Mouse (Mus musculus) neural tube, embryonic 13.5 days (tissue): ENCODE measurements around the gene Gse1. TPM values are rescaled to one million over a fixed set of nuclear protein-coding genes. Genes with fewer than 3 reads are reported as not detected.

ENCODE experiments used
- ATAC-seq: fragments of 200-750 bp; cut with Nextera tagmentation; 2 replicates; pipeline ENCODE4 v1.8.0; 2017; ENCODE audit warnings: low read depth, mild to moderate bottlenecking, moderate TSS enrichment, moderate library complexity
- H3K27ac ChIP-seq: fragments of 300-500 bp; sonication (generic); replicated peaks from 2 replicates; pipeline ENCODE4 v1.5.1; 2015; ENCODE audit warnings: moderate library complexity, mild to moderate bottlenecking, inconsistent platforms
- H3K27me3 ChIP-seq: fragments of 300-500 bp; sonication (generic); 2 replicates; pipeline ENCODE4 v1.6.1; 2015; ENCODE audit warnings: mild to moderate bottlenecking, inconsistent platforms
- H3K36me3 ChIP-seq: fragments of 300-500 bp; sonication (generic); 2 replicates; pipeline ENCODE4 v1.6.1; 2015; ENCODE audit warnings: mild to moderate bottlenecking, inconsistent platforms
- H3K4me1 ChIP-seq: fragments of 300-500 bp; sonication (generic); replicated peaks from 2 replicates; pipeline ENCODE4 v1.6.1; 2015; ENCODE audit warnings: inconsistent platforms
- H3K4me2 ChIP-seq: fragments of 300-500 bp; sonication (generic); 2 replicates; pipeline ENCODE4 v1.6.1; 2015; ENCODE audit warnings: inconsistent platforms, mild to moderate bottlenecking, moderate library complexity
- H3K4me3 ChIP-seq: fragments of 300-500 bp; sonication (generic); 2 replicates; pipeline ENCODE4 v1.5.1; 2015; ENCODE audit warnings: mild to moderate bottlenecking, inconsistent platforms
- H3K9ac ChIP-seq: fragments of 300-500 bp; sonication (generic); 2 replicates; pipeline ENCODE4 v1.6.1; 2015; ENCODE audit warnings: moderate library complexity, mild to moderate bottlenecking, inconsistent platforms
- H3K9me3 ChIP-seq: fragments of 300-500 bp; sonication (generic); 2 replicates; pipeline ENCODE4 v1.6.1; 2016; ENCODE audit warnings: inconsistent platforms
- WGBS: fragments of 180-500 bp; shearing (Covaris S2); methylation state at CpG from one replicate; pipeline ENCODE4 v1.1.7; 2015; 5-methylcytosine and 5-hydroxymethylcytosine counted together
- polyA plus RNA-seq: library from polyadenylated mRNA; unstranded; fragments of >200 nt; fragmentation: Nextera tagmentation; extraction: Ambion mirVana; gene quantifications from 2 replicates; pipeline ENCODE4 v1.2.1, GENCODE M21; 2015

Gene Gse1
- polyA plus RNA-seq, 1 experiment from 2014 or later = 17.1 TPM

DNA sequence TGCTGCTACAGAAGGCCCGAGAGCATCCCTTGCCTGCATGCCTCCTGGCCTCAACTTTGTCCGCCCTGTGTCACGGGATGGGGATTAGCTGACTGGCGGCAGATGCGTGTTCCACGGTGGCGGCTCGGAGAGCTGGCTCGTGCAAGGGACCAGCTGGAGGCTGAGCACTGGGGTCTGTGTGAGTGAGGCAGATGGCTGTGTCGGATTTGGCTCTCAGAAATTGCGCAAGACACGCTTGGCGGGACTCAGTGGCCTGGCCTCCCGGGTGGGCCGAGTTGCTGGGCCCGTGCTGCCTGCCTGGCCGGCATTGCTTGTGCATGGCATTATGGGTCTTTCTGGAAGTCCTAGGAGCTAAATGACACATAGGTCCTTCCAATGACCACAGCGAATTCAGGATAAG lies 81.1 kb downstream of the Gse1 start:
- Histone ChIP-seq H3K4me2 (no peak overlapping the region), H3K9ac (peak overlapping the region; percentile 22; the same call in 1 of the 2 replicates)

DNA sequence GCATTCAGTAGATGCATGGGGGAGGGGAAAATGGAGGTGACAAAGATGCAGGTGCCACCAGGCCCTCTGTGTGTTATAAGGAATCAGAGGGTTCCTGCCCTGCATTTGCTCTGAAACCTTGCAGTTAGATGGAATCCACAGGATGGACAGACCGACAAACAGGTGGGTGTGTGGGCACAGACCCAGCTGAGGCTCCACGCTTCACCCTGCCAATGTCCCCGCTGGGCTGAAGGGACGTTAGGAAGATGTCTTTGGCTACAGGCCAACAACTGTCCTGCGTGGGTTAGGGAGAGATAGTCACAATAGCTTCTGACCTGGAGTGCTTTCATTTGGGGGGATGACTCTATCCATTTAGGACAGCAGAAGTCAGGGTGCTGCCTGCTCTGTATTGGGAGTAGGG lies 81.8 kb downstream of the Gse1 start:
- Histone ChIP-seq H3K9me3 (no peaks in the 10 kb centered on the region), H3K4me1 (peaks cover 45% of the 10 kb centered on the region), H3K4me2 (no peak overlapping the region), H3K27ac (peak overlapping the region; percentile 73), H3K27me3 (peaks cover 3% of the 10 kb centered on the region; the same call in 1 of the 2 replicates), H3K4me3 (no peak overlapping the region), H3K9ac (0 out of 2 replicates have a peak overlapping the region, but pooled peaks have one; percentile 22), H3K36me3 (no peaks in the 10 kb centered on the region)
- ATAC-seq = no peak
- 37% methylated on average over 5 of the region's 5 CpGs for WGBS

More for the DNA sequence above, 81.1 kb downstream of the Gse1 start:
- Histone ChIP-seq H3K27ac (peak overlapping the region; percentile 73), H3K36me3 (no peaks in the 10 kb centered on the region), H3K4me1 (peaks cover 51% of the 10 kb centered on the region), H3K4me3 (no peak overlapping the region), H3K9me3 (no peaks in the 10 kb centered on the region), H3K27me3 (peaks cover 3% of the 10 kb centered on the region; the same call in 1 of the 2 replicates)
- peak; percentile 33 for ATAC-seq
- WGBS = 26% methylated on average over 18 of the region's 18 CpGs

DNA sequence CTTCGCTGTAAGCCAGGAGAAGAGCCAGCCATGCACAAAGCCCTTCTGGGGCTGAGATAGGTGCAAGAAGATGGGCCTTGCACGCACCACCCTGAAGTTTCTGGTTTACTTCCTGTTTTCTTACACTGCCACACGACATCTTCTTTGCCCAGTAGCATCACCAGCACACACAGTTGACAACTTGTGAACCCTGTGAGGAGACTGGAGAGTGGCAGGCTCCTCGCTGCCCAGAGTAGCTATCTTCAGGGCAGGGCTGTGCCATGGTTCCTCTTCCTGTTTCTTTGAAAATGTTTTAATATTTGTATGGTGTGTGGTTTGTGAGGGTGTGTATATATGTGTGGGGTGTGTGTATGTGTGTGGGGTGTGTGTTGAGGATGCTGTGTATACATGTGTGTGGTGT lies 84.2 kb downstream of the Gse1 start:
- Histone ChIP-seq H3K27me3 (peaks cover 3% of the 10 kb centered on the region; the same call in 1 of the 2 replicates), H3K4me1 (peaks cover 41% of the 10 kb centered on the region), H3K9me3 (no peaks in the 10 kb centered on the region), H3K4me3 (no peak overlapping the region), H3K27ac (no peak overlapping the region), H3K9ac (no peak overlapping the region), H3K36me3 (no peaks in the 10 kb centered on the region), H3K4me2 (no peak overlapping the region)
- WGBS = 85% methylated on average over 4 of the region's 4 CpGs
- ATAC-seq = no peak

DNA sequence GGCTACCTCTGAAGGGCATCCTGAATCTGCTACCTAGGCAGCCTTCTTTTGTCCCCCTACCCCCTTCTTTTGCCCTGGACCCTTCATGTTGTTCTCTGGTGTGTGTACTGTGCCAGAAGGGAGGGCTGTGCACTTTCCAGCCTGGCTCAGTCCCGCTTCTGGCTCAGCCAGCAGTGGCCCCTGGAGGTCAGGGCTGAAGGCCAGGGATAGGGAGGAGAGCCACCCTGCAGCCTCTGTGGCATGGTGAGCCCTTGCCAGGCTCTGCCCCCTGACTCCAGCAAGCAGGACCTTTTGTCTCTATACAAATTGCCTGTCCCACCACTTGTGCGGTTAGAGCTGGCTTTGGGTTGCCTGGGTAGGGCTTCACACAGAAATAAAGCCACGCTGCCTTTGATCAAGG lies 85.4 kb downstream of the Gse1 start:
- no peak for ATAC-seq
- H3K27ac ChIP-seq = no peak overlapping the region
- 68% methylated on average over 3 of the region's 3 CpGs for WGBS
- peaks cover 41% of the 10 kb centered on the region for H3K4me1 ChIP-seq
- H3K9ac ChIP-seq = no peak overlapping the region
- no peaks in the 10 kb centered on the region for H3K9me3 ChIP-seq
- H3K36me3 ChIP-seq = no peaks in the 10 kb centered on the region
- peaks cover 3% of the 10 kb centered on the region; the same call in 1 of the 2 replicates for H3K27me3 ChIP-seq
- no peak overlapping the region for H3K4me2 ChIP-seq
- H3K4me3 ChIP-seq = no peak overlapping the region

DNA sequence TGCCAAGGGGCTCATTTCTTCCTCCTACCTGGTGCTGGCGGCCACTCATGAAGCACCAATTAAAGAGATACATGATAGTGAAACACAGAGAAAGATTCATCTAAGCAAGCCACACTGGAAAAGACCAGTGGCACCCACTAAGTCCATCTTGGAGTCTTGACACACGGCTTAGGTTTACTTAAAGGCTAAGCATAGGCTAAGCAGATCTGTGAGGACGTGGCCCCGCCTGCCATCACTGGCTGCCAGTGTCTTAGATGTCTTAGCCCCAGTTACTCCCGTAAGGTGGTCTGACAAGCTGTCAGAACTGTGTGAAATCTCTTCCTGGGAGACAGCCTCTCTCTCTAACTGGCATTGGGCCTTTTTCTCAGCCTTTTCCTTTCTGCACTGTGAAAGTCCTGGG lies 86.7 kb downstream of the Gse1 start:
- no peak overlapping the region for H3K9ac ChIP-seq
- H3K9me3 ChIP-seq = no peaks in the 10 kb centered on the region
- no peak overlapping the region for H3K4me2 ChIP-seq
- H3K4me1 ChIP-seq = peaks cover 36% of the 10 kb centered on the region
- H3K27ac ChIP-seq = no peak overlapping the region
- H3K27me3 ChIP-seq = peaks cover 3% of the 10 kb centered on the region; the same call in 1 of the 2 replicates
- ATAC-seq = no peak
- no peaks in the 10 kb centered on the region for H3K36me3 ChIP-seq
- no peak overlapping the region for H3K4me3 ChIP-seq
- WGBS = 91% methylated on average over 5 of the region's 5 CpGs

DNA sequence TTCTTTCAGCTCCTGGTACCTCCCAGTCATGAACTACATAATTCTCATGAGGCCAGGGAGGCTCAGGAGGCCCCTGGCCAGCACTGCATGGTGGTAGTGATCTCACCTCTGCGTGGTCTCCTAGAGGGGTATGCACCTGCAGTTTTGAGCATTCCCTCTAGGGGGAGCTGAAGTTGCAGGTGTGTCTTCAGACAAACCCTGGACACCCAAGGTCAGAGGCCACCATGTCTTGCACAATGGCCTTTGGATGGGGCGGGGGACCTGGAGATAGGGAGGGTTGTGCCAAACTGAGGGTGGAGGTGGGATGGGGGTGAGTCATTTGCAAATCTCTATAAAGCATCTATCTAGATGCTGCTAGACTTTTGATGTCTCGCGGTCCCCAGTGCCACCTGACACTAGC lies 87.4 kb downstream of the Gse1 start:
- 88% methylated on average over 4 of the region's 4 CpGs for WGBS
- H3K9me3 ChIP-seq = no peaks in the 10 kb centered on the region
- no peaks in the 10 kb centered on the region for H3K36me3 ChIP-seq
- H3K27ac ChIP-seq = no peak overlapping the region
- H3K27me3 ChIP-seq = peaks cover under 1% of the 10 kb centered on the region; the same call in 1 of the 2 replicates
- no peak overlapping the region for H3K4me3 ChIP-seq
- H3K4me1 ChIP-seq = peaks cover 29% of the 10 kb centered on the region
- no peak for ATAC-seq
- H3K9ac ChIP-seq = no peak overlapping the region
- H3K4me2 ChIP-seq = no peak overlapping the region

DNA sequence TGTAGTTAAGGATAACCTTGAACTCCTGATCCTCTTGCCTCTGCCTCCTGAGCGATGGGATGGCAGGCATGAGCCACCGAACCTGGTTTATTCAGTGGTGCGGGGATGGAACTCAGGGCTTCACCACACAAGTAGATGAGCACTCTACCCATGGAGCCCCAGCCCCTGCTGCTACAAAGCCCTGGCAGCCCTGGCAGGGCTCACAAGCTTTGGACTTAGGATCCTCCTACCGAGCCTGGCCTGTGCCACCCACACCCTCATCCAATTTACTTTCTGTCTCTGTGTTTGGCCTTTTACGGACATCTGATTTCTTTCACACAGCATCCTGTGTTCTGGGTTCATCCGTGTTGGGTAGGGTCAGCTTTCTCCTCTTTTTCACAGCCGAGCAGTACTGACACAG lies 88.5 kb downstream of the Gse1 start:
- no peak for ATAC-seq
- Histone ChIP-seq H3K36me3 (no peaks in the 10 kb centered on the region), H3K9ac (no peak overlapping the region), H3K27me3 (no peaks in the 10 kb centered on the region; the same call in 1 of the 2 replicates), H3K4me2 (no peak overlapping the region), H3K27ac (no peak overlapping the region), H3K9me3 (no peaks in the 10 kb centered on the region), H3K4me1 (peaks cover 26% of the 10 kb centered on the region), H3K4me3 (no peak overlapping the region)
- WGBS = 90% methylated on average over 7 of the region's 7 CpGs

DNA sequence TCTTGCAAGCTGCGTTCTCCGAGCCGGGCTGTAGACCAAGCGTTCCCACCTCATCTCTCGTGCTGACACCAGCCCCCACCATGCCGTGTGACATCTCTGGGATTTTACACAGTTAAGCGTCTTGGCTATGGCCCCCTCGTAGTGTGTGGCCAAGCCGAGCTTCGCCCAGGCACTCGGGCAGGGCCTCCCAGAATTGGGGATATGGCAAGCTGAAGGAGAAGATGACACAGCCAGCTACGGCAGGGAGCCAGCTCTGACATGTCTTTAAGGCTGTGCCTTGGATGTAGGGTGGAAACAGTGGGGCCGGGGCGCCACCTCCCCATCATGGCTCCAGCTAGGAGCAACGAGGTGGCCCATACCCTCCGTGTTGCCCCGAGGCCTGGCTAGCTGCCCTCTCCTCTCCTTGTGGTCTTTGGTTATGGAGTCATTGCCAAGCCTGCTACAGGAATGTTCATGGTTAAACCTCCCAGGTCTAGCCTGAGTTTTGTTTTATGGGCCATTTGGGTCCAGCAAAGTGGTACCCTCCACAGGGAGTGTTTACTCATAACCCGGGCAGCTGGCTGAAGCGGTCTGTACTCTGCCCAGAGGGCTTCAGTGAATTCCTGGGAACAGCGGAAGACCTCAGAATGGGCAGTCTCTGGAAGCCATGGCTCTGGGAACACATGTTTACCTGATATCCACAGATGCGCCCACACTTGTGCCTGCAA lies 89.0 kb downstream of the Gse1 start:
- Histone ChIP-seq H3K36me3 (no peaks in the 10 kb centered on the region), H3K9ac (no peak overlapping the region), H3K27ac (peak overlapping the region; percentile 13; the same call in 1 of the 2 replicates), H3K9me3 (no peaks in the 10 kb centered on the region), H3K4me3 (no peak overlapping the region), H3K4me2 (no peak overlapping the region), H3K4me1 (peaks cover 30% of the 10 kb centered on the region), H3K27me3 (no peaks in the 10 kb centered on the region; the same call in 1 of the 2 replicates)
- no peak for ATAC-seq
- WGBS = 83% methylated on average over 21 of the region's 21 CpGs

DNA sequence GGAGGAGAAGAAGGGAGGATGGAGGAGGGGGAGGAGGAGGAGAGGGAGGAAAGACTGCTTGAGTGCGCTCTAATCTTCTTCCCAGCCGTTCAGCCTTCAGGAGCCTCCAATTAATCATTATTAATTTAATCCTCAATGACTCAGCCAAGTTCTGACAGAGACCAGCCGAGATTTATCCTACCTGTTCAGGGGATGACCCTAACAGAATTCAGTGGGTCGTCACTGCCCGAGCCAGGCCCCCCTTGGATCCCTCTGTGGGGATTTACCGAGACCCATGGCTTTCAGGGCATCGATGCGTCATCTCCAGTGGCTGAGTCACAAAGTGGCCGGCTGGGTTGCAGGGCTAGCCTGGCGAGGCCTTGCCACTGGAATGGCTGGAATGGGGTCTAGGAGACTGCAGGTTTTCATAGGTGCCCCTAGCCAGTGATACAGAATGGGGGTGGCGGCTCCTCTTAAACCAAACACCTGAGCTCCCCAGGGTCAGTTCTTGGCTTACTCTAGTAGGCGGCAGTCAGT lies 90.3 kb downstream of the Gse1 start:
- 62% methylated on average over 12 of the region's 12 CpGs for WGBS
- H3K9ac ChIP-seq = no peak overlapping the region
- H3K4me2 ChIP-seq = no peak overlapping the region
- no peak overlapping the region for H3K4me3 ChIP-seq
- H3K9me3 ChIP-seq = no peaks in the 10 kb centered on the region
- no peaks in the 10 kb centered on the region for H3K36me3 ChIP-seq
- H3K4me1 ChIP-seq = peaks cover 42% of the 10 kb centered on the region
- ATAC-seq = no peak
- no peak overlapping the region; the same call in 1 of the 2 replicates for H3K27ac ChIP-seq
- H3K27me3 ChIP-seq = no peaks in the 10 kb centered on the region

DNA sequence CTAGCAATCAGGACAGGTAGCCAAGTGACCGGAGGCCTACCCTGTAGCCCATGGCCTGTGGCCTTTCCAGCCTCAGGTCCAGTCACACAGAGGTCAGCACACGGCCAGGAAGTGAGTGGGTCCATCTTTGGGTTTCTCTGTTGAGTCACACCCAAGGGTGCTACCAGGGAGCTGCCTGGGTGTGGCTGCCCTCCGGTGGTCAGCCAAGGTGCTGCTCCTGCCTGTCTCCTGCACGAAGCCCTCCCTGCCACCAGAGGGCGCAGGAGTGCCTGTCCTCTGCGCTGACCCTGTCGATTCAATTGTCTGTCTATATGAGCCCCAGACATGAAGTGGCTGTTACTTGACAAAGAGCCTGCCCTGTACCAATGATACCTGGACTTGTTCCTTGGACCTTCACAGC lies 91.2 kb downstream of the Gse1 start:
- H3K4me2 ChIP-seq = no peak overlapping the region
- peaks cover 52% of the 10 kb centered on the region for H3K4me1 ChIP-seq
- no peak overlapping the region for H3K4me3 ChIP-seq
- ATAC-seq = no peak; the same call in 1 of the 2 replicates
- H3K27ac ChIP-seq = no peak overlapping the region
- no peaks in the 10 kb centered on the region for H3K9me3 ChIP-seq
- 21% methylated on average over 7 of the region's 7 CpGs for WGBS
- no peaks in the 10 kb centered on the region for H3K27me3 ChIP-seq
- no peak overlapping the region for H3K9ac ChIP-seq
- no peaks in the 10 kb centered on the region for H3K36me3 ChIP-seq

DNA sequence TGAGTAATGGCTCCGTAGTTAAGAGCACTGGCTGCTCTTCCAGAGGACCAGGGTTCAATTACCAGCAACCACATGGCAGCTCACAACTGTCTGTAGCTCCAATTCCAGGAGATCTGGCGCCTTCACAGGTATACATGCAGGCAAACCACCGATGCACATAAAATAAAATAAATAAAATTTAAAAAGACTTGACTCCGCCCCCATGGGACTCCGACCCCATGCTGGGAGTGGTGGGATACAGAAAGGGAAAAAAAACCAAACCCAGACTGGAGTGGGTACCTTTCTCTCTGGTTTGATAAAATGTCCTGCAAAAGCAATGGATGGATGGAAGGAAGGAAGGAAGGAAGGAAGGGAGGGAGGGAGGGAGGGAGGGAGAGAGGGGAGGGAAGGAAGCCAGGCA lies 91.9 kb downstream of the Gse1 start:
- H3K27me3 ChIP-seq = no peaks in the 10 kb centered on the region
- H3K9me3 ChIP-seq = no peaks in the 10 kb centered on the region
- no peak overlapping the region for H3K9ac ChIP-seq
- WGBS = 89% methylated on average over 5 of the region's 5 CpGs
- no peak overlapping the region for H3K27ac ChIP-seq
- no peaks in the 10 kb centered on the region for H3K36me3 ChIP-seq
- no peak overlapping the region for H3K4me3 ChIP-seq
- H3K4me1 ChIP-seq = peaks cover 58% of the 10 kb centered on the region
- ATAC-seq = no peak
- H3K4me2 ChIP-seq = no peak overlapping the region

DNA sequence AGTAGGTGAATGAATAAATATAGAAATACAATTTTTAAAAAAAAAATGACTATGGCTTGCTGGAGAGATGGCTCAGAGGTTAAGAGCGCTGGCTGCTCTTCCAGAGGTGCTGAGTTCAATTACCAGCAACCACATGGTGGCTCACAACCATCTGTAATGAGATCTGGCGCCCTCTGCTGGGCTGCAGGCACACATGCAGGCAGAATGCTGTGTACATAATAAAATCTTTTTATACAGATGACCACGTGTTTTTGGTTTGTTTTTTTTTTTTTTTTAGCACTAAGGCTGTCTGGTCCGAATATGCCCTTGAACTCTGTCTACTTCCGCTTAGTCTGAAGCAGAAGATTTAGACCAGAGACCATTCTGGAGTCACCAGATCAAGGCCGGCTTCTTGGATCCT lies 93.5 kb downstream of the Gse1 start:
- no peaks in the 10 kb centered on the region for H3K9me3 ChIP-seq
- H3K4me2 ChIP-seq = no peak overlapping the region
- H3K36me3 ChIP-seq = no peaks in the 10 kb centered on the region
- H3K4me1 ChIP-seq = peaks cover 68% of the 10 kb centered on the region
- ATAC-seq = no peak
- no peaks in the 10 kb centered on the region for H3K27me3 ChIP-seq
- WGBS = 51% methylated on average over 6 of the region's 6 CpGs
- no peak overlapping the region for H3K9ac ChIP-seq
- no peak overlapping the region for H3K27ac ChIP-seq
- H3K4me3 ChIP-seq = no peak overlapping the region
